Mouse (Mus musculus) cerebellum, postnatal 4 days (tissue): ENCODE measurements around the gene Lancl1.
A peak's percentile ranks its signal among the peaks of the same experiment; 100 is the strongest.

Experiments
- DNase-seq, 2 experiments: peaks; one replicate each; pipeline ENCODE4 v3.0.0; 2022; ENCODE audit warnings: low spot score in 2 of 2, mixed read lengths in 1 of 2

Lancl1 gene

GRCm38 (mm10) chr1:67038246-67038987, at the start of gene Lancl1:
Gene Lancl1, minus strand, starts transcription at chr1:67038872.
- peak; percentile 78 to 87 for DNase-seq

DNA sequence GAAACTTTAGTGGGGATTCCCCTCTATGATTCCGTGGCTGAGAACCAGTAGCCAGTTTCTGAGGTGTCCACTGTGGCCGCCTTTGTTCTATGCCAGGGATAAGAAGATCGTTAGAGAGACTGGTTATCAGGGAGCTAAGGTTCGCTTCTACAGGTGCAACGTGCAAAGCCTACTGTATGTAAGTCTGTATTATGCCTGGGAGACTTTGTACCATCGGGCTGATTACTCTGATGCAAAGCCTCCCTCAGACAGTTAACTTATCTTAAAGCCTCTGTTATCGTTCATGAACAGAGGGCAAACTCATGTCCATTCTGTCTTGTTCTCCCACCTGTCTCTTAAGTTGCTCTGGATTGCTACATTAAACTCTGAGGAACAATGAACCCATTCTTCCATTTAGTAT, 40.5 kb upstream of the Lancl1 start:
- DNase-seq = no peak

DNA sequence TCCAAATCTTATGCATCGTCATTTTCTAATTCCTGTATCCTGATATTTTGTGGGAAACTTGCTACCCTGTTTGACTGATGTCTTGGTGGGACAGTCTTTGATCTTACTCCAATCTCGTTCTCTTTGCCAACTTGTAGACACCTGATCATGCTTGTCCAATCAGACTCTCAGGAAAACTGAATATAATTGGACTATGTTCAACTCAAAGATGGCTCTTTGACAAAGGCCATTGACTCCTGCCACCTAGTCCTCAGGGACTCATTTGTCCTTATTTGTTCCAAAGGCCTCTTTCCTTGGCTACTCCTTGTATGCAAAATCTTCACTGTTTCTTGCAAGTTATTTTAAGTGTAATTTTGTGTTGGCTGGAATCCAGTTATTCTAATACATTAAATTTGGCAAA, 40.0 kb upstream of the Lancl1 start:
- DNase-seq = no peak

- no peak for DNase-seq
Measured at GRCm38 (mm10) chr1:67077739-67078138, 39.1 kb upstream of the Lancl1 start.

GRCm38 (mm10) chr1:67067561-67067960, 28.9 kb upstream of the Lancl1 start:
- no peak for DNase-seq

- DNase-seq = no peak
Measured at GRCm38 (mm10) chr1:67065347-67066270, 26.9 kb upstream of the Lancl1 start.

DNA sequence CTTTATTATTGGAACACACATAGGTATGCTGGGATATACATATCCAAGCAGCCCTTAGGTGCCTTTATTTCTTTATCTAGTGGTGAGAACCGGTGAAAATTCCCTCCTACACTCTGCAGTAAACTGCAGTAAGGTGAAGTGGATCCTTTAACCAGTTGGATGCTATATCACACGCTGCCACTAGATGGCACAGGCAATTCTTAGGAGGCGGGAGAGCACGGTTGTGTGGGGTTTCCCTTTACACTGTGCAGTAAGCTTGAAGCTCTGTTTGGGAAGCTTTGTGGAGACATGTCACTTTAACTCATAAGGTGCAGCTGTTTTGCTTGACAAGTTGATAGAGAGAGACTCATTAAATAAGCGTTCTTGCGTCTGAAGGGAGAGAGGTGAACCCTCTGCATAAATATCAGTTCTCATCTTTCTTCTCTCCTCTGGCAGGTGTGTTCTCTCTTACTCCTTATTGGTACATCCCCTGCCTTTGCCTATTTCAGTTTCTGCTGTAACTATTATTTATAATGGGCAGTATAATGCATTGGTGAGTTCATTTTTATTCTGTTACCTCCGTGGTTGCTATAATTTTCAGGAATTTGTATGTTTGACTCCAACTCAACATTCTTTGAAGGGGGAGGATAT, 22.9 kb upstream of the Lancl1 start:
- peak; percentile 53 to 66 for DNase-seq

- no peak for DNase-seq
Measured at GRCm38 (mm10) chr1:67055816-67056215, 17.1 kb upstream of the Lancl1 start.

DNA sequence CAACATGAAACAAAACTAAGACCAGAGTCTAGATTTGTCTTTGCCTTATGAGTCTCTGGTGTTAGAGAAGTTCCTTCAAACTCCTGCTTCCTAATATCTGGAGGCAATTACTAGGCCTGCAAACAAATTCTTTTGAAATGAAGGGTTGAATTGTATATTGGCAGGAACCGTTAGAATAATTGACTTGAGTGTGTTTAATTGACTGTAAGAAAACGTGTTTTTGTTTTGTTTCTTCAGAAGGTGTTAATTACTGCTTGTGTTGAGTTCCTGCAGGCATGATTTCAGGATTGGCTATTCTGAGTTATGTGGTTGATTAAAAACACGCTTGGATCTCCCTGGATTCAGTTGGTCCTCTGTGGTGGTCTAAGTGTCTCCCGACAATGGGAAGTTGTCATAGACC, 14.0 kb upstream of the Lancl1 start:
- DNase-seq = no peak

DNA sequence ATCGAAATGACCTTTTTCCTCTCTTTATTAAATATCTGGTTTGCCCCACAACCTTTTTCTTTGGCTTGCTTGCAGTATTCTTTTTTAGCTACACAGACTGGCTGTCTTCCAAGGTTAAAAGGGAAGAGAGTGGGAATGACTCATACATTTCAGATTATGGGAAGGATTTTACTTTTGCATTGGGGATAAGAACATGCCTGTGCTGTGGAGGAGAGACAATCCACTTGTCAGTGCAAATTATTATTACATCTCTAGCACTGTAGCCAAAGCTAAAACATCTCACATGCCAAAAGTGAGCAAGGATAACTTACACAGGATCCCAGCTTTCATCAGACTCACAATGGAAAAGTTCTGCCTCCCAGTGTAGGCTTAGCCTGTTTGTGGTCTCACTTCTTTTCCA, 10.9 kb upstream of the Lancl1 start:
- DNase-seq = no peak

GRCm38 (mm10) chr1:67048696-67049095, 10.0 kb upstream of the Lancl1 start:
- DNase-seq = no peak

- DNase-seq = no peak
Measured at GRCm38 (mm10) chr1:67045100-67045499, 6.4 kb upstream of the Lancl1 start.

GRCm38 (mm10) chr1:67042583-67042982, 3.9 kb upstream of the Lancl1 start:
- DNase-seq = no peak

- no peak for DNase-seq
Measured at GRCm38 (mm10) chr1:67039083-67039482, 411 bp upstream of the Lancl1 start.

- no peak for DNase-seq
Measured at GRCm38 (mm10) chr1:67037198-67037597, 1.5 kb downstream of the Lancl1 start.

- no peak for DNase-seq
Measured at GRCm38 (mm10) chr1:67033278-67033677, 5.4 kb downstream of the Lancl1 start.

DNA sequence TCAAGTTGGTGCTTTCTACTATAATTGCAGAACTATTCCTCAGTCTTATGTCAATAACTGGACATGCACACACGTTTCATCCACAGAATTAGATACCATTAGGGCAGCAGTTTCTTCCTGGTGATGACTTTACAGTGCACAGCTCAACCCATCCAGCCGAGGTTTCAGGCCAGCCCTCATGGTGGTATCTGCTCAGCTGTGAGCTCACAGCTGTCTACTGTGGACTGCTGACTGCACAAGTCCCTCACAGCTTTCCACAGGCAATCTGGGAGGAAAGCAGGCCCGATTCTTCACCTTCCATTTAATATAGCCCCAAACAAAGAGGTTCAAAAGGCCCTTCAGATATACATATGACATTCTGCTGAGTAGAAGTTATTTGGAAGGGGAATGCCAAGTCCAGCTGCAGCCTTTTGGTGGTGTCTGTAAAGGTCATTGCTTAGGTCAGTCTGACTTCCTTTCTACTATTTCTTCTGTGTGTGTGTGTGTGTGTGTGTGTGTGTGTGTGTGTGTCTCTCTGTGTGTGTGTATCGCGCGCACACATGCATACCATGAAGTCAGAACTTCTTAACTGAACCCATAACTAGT, 11.7 kb downstream of the Lancl1 start:
- no peak for DNase-seq

DNA sequence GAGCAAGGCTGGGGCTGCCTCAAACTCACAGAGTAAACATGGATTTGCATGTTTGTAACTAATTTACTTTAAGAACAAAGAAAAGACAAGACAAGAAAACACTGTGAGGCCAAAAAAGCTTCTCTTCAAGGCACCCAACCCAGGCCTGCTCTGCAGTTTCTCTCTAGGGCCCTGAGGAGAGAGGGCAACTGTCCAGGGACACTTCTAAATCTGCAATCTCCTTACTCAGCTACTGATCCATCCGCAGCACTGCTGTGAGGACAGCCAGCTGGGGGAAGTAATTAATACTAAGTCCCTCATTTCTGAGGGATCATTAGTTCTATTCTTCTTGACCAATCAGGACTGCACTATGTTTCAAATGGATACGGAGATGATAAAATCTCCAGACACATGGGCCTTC, 12.5 kb downstream of the Lancl1 start:
- no peak for DNase-seq

GRCm38 (mm10) chr1:67022767-67023166, 15.9 kb downstream of the Lancl1 start:
- DNase-seq = no peak

DNA sequence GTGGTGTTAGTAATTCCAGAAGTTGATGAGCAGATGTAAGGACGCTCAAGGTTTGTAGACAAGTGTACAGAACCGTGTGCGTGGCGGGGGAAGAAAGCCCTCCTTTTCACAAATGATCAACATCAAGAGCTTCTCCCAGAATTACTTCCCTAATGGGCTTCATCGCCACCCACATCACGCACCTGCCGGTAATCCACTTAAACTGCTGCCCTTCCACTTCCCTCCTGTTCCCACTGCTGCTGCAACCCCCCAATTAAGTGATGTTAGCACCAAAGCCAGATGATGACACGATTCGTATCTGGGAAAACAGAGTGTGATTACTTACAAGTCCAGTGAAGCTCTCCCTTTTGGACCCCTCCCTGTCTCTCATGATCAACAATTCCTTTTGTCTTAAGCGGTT, 16.6 kb downstream of the Lancl1 start:
- DNase-seq = no peak

DNA sequence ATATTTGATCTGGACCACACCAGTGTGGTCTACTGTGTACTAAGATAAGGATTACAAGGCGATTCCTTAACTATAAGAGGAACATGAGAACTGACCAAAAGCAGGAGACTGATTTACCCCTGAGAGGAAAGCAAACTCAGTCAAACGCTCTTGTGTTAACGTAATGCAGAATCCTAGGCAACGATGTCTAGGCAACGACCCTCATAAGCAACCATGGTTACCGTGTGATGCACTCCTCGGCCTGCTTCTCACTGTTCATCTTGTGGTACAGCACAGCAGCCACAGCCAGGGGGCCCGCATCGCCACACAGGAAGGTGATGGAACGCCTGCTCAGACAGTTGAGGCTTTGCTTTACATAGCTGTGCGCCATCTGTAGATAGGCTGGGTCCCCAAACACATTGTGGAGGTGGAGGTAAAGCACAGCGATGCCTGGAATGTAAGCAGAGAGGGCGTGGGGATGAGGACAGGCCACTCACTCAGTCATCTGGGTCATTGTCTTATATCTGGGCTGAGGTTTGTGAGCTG, 18.0 kb downstream of the Lancl1 start:
- DNase-seq = no peak
